Mouse (Mus musculus): ENCODE measurements around the gene Nxpe2.

DNA sequence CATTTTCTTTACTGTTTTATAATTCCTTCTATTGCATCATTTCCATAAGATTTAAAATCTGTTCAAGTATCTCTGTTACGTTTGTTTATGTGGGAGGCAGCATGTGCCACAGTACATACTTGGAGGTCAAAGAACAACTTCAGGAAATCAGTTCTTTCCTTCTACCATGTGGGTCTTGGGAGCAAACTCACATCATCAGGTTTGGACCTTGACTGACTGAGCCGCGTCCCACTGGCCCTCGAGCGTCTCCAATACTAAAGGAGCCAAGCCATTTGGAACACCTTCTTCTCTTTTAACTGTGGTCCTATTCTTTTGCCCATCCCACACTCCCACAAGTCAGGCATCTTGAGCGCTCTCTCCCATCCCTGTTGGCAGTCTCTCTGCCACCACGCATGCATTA is 23.7 kb downstream of the Nxpe2 start:
- TF ChIP-seq POLR2A (IDR thresholded peaks at IDR 0.05; ENCODE audit: insufficient read depth, low read length) (no peak), EP300 (IDR thresholded peaks at IDR 0.05; ENCODE audit: insufficient read depth, low read depth, low read length) (no peak), CTCF (IDR thresholded peaks at IDR 0.05; ENCODE audit: low read depth, low read length) (no peak)

Measured in ES-Bruce4 (cell line).